Mouse (Mus musculus): ENCODE measurements around the gene Gbp7. TPM values are rescaled to one million over a fixed set of nuclear protein-coding genes. Genes with fewer than 3 reads are reported as not detected.
"Not testable (repeated sequence)": the region's sequence is repeated elsewhere in the genome, so short reads cannot be mapped to it uniquely, and the experiment has no call there.

The Gbp7 gene
- polyA plus RNA-seq, 1 experiment from 2014 or later = 1.3 TPM

GRCm38 (mm10) chr3:142541391-142541790 lies 11.2 kb downstream of the Gbp7 start:
- no peaks in the 10 kb centered on the region for H3K36me3 ChIP-seq
- no peaks in the 10 kb centered on the region for H3K4me1 ChIP-seq (replicated peaks)
- no peak overlapping the region for H3K27ac ChIP-seq
- H3K27me3 ChIP-seq (ENCODE audit: insufficient read depth, poor library complexity, severe bottlenecking) = no peaks in the 10 kb centered on the region
- H3K4me3 ChIP-seq = no peak overlapping the region
- 86% methylated on average over 6 of the region's 6 CpGs for WGBS
- no peak for DNase-seq (ENCODE audit: low spot score)
- H3K9me3 ChIP-seq = no peaks in the 10 kb centered on the region

- not testable (repeated sequence) for H3K36me3 ChIP-seq; DNase-seq (ENCODE audit: low spot score); H3K27ac ChIP-seq; H3K4me3 ChIP-seq; H3K9me3 ChIP-seq; H3K4me1 ChIP-seq (replicated peaks); H3K27me3 ChIP-seq (ENCODE audit: insufficient read depth, poor library complexity, severe bottlenecking)
- 84% methylated on average over 12 of the region's 12 CpGs for WGBS
These were observed 12.6 kb downstream of the Gbp7 start for GRCm38 (mm10) chr3:142542776-142543175.

DNA sequence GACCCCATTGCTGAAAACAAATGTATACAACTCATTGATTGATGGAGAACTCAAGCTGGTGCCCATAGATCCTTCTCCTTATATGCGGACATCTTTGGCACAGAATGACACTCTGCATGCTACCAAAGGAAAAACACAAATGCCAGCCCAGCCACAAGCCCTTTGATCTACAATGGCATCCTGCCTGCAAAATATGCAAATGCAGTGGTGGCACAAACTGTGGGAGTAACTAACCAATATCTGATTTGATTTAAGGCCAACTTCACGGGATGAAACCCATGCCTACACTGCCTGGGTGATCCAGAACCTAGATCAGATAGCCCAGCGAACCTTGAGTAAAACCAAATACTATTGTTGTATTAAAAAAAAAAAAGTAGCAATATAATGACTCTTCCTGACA lies 16.5 kb downstream of the Gbp7 start:
- Histone ChIP-seq H3K9me3 (no peaks in the 10 kb centered on the region), H3K4me1 (replicated peaks) (no peaks in the 10 kb centered on the region), H3K27ac (no peak overlapping the region), H3K36me3 (no peaks in the 10 kb centered on the region), H3K27me3 (ENCODE audit: insufficient read depth, poor library complexity, severe bottlenecking) (no peaks in the 10 kb centered on the region), H3K4me3 (no peak overlapping the region)
- no peak for DNase-seq (ENCODE audit: low spot score)
- WGBS = 85% methylated on average over 3 of the region's 3 CpGs

GRCm38 (mm10) chr3:142550052-142550676 lies 20.0 kb downstream of the Gbp7 start:
- no peak for DNase-seq (ENCODE audit: low spot score)
- Histone ChIP-seq H3K27me3 (ENCODE audit: insufficient read depth, poor library complexity, severe bottlenecking) (no peaks in the 10 kb centered on the region), H3K4me1 (replicated peaks) (no peaks in the 10 kb centered on the region), H3K4me3 (no peak overlapping the region), H3K9me3 (no peaks in the 10 kb centered on the region), H3K36me3 (no peaks in the 10 kb centered on the region), H3K27ac (no peak overlapping the region)
- WGBS = 86% methylated on average over 3 of the region's 3 CpGs

DNA sequence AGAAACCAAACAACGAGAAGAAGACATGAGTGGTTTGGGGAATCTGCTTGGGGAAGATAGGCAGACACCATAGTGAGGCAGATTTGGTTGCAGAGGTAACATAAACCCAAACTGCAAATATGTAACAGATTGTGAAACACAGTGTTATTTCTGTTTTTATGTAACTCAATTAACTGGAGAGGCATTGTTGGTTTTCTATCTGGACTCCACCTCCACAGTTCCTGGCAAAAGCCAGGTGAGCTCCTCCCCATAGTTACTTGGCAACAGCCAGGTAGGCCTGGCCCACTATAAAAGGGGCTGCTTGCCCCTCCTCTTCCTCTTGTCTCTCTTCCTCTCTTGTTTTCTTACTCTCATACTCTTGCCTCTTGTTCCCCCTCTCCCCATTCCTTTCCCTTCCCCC lies 24.5 kb downstream of the Gbp7 start:
- no peaks in the 10 kb centered on the region for H3K27me3 ChIP-seq (ENCODE audit: insufficient read depth, poor library complexity, severe bottlenecking)
- H3K4me3 ChIP-seq = no peak overlapping the region
- no peaks in the 10 kb centered on the region; the same call in 1 of the 2 replicates for H3K4me1 ChIP-seq (replicated peaks)
- H3K9me3 ChIP-seq = no peaks in the 10 kb centered on the region
- DNase-seq (ENCODE audit: low spot score) = no peak
- H3K27ac ChIP-seq = no peak overlapping the region
- 75% methylated on average over 1 of the region's 1 CpGs for WGBS
- no peaks in the 10 kb centered on the region for H3K36me3 ChIP-seq

DNA sequence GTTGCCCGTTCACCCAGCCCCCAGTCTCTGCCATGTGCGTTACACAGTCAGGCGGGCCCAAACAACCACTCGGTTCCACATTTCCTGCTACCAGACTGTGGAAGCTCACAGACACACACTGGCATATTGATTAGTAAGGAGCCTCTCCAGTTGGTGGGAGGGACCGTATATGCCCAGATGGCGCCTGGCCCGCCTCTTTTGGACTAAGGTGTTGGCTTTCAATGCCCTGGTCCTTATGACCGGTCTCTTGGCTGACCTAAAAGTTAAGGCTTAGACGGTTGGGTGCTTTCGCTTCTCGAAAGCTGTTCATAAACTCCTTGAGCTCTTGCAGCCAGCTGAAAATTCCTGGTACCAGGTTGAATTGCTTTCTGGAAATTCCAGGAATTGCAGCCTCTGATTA lies 25.5 kb downstream of the Gbp7 start:
- Histone ChIP-seq H3K4me3 (no peak overlapping the region), H3K4me1 (replicated peaks) (peaks cover 3% of the 10 kb centered on the region), H3K27ac (no peak overlapping the region), H3K27me3 (ENCODE audit: insufficient read depth, poor library complexity, severe bottlenecking) (no peaks in the 10 kb centered on the region), H3K9me3 (no peaks in the 10 kb centered on the region), H3K36me3 (no peaks in the 10 kb centered on the region)
- WGBS = 91% methylated on average over 11 of the region's 11 CpGs
- no peak for DNase-seq (ENCODE audit: low spot score)

GRCm38 (mm10) chr3:142559632-142560228 lies 29.6 kb downstream of the Gbp7 start, which contains the start of gene Gbp3:
Gene Gbp3 (plus strand): TSS chr3:142560026.
- no peaks in the 10 kb centered on the region for H3K27me3 ChIP-seq (ENCODE audit: insufficient read depth, poor library complexity, severe bottlenecking)
- no peaks in the 10 kb centered on the region for H3K36me3 ChIP-seq
- 0 out of 2 replicates have a peak within 1 kb of the TSS, but pooled peaks have one; percentile 35 for H3K27ac ChIP-seq
- H3K4me1 ChIP-seq (replicated peaks) = peaks cover 6% of the 10 kb centered on the region
- no peaks in the 10 kb centered on the region for H3K9me3 ChIP-seq
- no peak for DNase-seq (ENCODE audit: low spot score)
- peak within 1 kb of the TSS; percentile 43 for H3K4me3 ChIP-seq
- 46% methylated on average over 3 of the region's 3 CpGs for WGBS

DNA sequence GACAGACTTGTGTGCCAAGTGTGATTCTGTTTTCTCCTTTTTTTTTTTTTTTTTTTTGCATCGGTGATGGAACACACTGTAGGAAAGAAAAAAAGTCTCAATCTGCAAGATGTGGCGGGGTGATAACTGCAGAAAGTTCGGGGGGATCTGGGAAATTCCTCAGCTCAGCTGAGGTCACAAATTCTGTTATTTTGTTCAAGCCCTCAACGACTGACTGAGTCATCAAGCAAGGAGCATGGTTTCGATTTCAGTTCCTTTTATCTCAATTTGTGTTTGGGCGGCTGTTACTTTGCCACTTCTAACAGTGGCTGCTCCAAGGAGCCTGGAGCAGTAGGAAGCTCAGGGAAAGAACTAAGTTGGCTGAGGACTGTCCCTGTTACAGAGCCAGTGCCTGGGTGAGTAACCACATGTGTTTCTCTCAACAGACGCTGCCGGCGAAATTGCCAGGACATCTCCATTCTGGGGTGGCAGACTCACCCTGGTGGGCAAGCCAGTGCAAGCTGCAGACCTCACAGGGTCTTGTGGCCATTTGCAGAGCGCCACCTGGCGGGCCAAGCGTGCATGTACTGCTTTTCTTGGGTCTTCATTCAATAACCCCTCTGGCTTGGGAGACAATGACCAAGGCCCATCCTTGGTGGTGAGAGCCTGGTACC lies 30.3 kb downstream of the Gbp7 start:
- WGBS = 21% methylated on average over 12 of the region's 12 CpGs
- Histone ChIP-seq H3K9me3 (no peaks in the 10 kb centered on the region), H3K27ac (0 out of 2 replicates have a peak overlapping the region, but pooled peaks have one; percentile 35), H3K4me3 (peak overlapping the region; percentile 43), H3K4me1 (replicated peaks) (peaks cover 6% of the 10 kb centered on the region), H3K27me3 (ENCODE audit: insufficient read depth, poor library complexity, severe bottlenecking) (no peaks in the 10 kb centered on the region), H3K36me3 (no peaks in the 10 kb centered on the region)
- peak; percentile 86 for DNase-seq (ENCODE audit: low spot score)

DNA sequence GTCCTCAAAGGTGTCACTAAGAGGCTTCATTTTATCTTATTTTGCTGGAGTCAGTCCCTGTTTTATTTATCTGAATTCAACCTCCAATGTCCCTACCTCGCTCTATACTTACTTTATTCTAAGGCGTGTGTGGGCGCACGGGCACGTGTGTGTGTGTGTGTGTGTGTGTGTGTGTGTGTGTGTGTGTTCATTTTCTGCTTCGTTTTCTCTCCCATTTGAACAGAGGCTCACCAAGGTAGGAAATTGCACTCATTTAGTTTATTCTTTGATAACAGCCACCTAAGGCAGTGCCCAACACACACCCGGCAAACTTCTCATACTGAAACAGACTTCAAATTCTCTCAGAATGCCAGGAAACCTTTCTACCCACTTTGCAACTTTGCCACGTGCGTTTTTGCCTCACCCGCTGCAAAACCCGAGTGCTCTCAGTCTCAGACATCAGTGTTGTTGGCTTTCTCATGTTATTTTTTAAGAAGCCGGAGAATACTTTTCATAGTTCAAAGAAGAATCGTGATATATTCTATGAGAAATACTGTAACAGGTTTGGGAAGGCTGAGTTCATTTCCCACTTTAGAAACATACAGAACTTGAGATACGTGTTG lies 31.0 kb downstream of the Gbp7 start:
- H3K4me3 ChIP-seq = no peak overlapping the region
- DNase-seq (ENCODE audit: low spot score) = no peak
- H3K27me3 ChIP-seq (ENCODE audit: insufficient read depth, poor library complexity, severe bottlenecking) = no peaks in the 10 kb centered on the region
- H3K36me3 ChIP-seq = no peaks in the 10 kb centered on the region
- no peaks in the 10 kb centered on the region for H3K9me3 ChIP-seq
- H3K4me1 ChIP-seq (replicated peaks) = peaks cover 6% of the 10 kb centered on the region
- no peak overlapping the region for H3K27ac ChIP-seq
- WGBS = 92% methylated on average over 14 of the region's 14 CpGs

DNA sequence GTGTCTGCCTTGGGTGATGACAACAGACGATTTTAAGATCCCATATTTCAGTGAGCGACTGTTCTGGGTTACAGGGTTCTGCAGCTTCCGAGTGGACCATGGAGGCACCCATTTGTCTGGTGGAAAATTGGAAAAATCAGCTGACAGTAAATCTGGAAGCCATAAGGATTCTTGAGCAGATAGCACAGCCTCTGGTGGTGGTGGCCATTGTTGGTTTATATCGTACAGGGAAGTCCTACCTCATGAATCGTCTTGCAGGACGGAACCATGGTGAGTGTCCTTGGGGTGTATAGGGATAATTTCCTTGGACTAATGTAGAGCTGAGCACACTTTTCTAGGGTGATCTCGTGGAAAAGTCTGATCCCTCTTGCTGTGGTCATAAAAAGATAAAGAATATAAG lies 31.5 kb downstream of the Gbp7 start:
- peaks cover 6% of the 10 kb centered on the region for H3K4me1 ChIP-seq (replicated peaks)
- no peak overlapping the region for H3K27ac ChIP-seq
- no peaks in the 10 kb centered on the region for H3K9me3 ChIP-seq
- no peaks in the 10 kb centered on the region for H3K27me3 ChIP-seq (ENCODE audit: insufficient read depth, poor library complexity, severe bottlenecking)
- WGBS = 85% methylated on average over 7 of the region's 7 CpGs
- no peaks in the 10 kb centered on the region for H3K36me3 ChIP-seq
- H3K4me3 ChIP-seq = no peak overlapping the region
- DNase-seq (ENCODE audit: low spot score) = no peak

DNA sequence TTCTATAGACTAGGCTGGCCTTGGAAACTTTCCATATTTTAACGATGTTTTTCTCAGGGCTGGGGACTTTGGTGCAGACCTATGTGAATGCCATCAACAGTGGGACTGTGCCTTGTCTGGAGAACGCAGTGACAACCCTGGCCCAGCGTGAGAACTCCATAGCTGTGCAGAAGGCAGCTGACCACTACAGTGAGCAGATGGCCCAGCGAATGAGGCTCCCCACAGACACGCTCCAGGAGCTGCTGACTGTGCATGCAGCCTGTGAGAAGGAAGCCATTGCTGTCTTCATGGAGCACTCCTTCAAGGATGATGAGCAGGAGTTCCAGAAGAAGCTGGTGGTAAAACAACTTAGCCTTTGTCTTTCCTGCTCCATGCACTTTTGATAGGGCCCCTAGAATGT lies 37.3 kb downstream of the Gbp7 start:
- H3K27ac ChIP-seq; H3K9me3 ChIP-seq; H3K27me3 ChIP-seq (ENCODE audit: insufficient read depth, poor library complexity, severe bottlenecking); DNase-seq (ENCODE audit: low spot score); H3K36me3 ChIP-seq; H3K4me3 ChIP-seq; H3K4me1 ChIP-seq (replicated peaks): not testable (repeated sequence)
- 71% methylated on average over 5 of the region's 5 CpGs for WGBS

DNA sequence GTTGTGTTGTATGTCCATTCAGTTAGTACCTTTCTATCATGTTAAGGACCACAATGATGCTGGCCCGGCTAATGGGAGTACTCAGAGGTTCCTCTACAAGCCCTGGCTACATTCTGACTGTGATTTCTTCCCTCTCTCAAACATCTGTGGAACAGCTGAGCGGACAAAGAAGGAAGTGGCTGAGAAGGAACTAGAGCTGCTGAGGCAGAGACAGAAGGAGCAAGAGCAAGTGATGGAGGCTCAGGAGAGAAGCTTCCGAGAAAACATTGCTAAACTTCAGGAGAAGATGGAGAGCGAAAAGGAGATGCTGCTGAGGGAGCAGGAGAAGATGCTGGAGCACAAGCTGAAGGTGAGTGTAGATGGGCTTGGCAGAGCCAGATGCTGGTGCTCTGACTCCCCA lies 40.6 kb downstream of the Gbp7 start:
- H3K27ac ChIP-seq = no peak overlapping the region
- H3K27me3 ChIP-seq (ENCODE audit: insufficient read depth, poor library complexity, severe bottlenecking) = no peaks in the 10 kb centered on the region
- no peaks in the 10 kb centered on the region for H3K4me1 ChIP-seq (replicated peaks)
- no peak overlapping the region for H3K4me3 ChIP-seq
- H3K36me3 ChIP-seq = no peaks in the 10 kb centered on the region
- WGBS = 96% methylated on average over 4 of the region's 4 CpGs
- no peaks in the 10 kb centered on the region for H3K9me3 ChIP-seq
- no peak for DNase-seq (ENCODE audit: low spot score)

DNA sequence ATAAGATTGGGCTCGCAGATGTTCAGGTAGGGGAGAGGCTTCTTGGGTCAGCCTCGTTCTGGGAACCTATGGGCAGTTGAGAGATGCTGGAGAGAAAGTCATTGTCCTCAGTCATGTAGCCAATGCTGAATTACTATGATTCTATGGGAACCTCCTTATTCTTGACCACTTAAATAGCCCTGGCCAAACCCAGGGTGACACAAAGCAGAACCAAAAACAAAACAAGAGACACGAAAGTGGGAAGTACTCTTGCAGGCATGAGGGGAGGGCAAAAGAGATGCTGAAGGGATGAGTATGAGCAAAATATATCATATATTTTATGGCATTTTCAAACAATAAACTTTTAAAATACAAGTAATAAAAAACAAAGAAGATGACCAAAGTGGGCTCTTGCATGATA lies 47.0 kb downstream of the Gbp7 start:
- Histone ChIP-seq H3K9me3 (no peaks in the 10 kb centered on the region), H3K27me3 (ENCODE audit: insufficient read depth, poor library complexity, severe bottlenecking) (no peaks in the 10 kb centered on the region), H3K4me1 (replicated peaks) (no peaks in the 10 kb centered on the region), H3K4me3 (no peak overlapping the region), H3K36me3 (no peaks in the 10 kb centered on the region), H3K27ac (no peak overlapping the region)
- no peak for DNase-seq (ENCODE audit: low spot score)
- WGBS = 85% methylated on average over 3 of the region's 3 CpGs

Data from hindbrain, embryonic 10.5 days (tissue).